Mouse (Mus musculus) ES-Bruce4 (cell line): Measurements from ENCODE around the gene Chrnb4. TPM values are rescaled to one million over a fixed set of nuclear protein-coding genes. Genes with fewer than 3 reads are reported as not detected.
A peak's percentile ranks its signal among the peaks of the same experiment; 100 is the strongest.

ENCODE experiments used
- H3K27ac ChIP-seq: 2 replicates; pipeline ENCODE4 v1.5.1; 2012; ENCODE audit warnings: low read length, inconsistent platforms; ENCODE audit not compliant: insufficient read depth
- H3K27me3 ChIP-seq: 2 replicates; pipeline ENCODE4 v1.6.1; 2012; ENCODE audit warnings: mild to moderate bottlenecking, low read length, inconsistent platforms; ENCODE audit not compliant: control insufficient read depth, poor library complexity, insufficient read depth, severe bottlenecking
- H3K36me3 ChIP-seq: 2 replicates; pipeline ENCODE4 v1.6.1; 2012; ENCODE audit warnings: inconsistent platforms, mild to moderate bottlenecking, low read length, moderate library complexity; ENCODE audit not compliant: control insufficient read depth, poor library complexity, insufficient read depth, severe bottlenecking
- H3K4me1 ChIP-seq: one replicate; pipeline ENCODE4 v1.8.1; 2011; ENCODE audit warnings: low read length; ENCODE audit not compliant: control insufficient read depth, insufficient read depth
- H3K4me3 ChIP-seq: 2 replicates; pipeline ENCODE4 v1.5.1; 2011; ENCODE audit warnings: low read depth, mild to moderate bottlenecking, low read length
- H3K9ac ChIP-seq: 2 replicates; pipeline ENCODE4 v1.6.1; 2012; ENCODE audit warnings: low read depth, mild to moderate bottlenecking, inconsistent platforms; ENCODE audit not compliant: poor library complexity, severe bottlenecking
- H3K9me3 ChIP-seq: replicated peaks from 2 replicates; pipeline ENCODE4 v1.6.1; 2012; ENCODE audit warnings: mild to moderate bottlenecking, low read length, inconsistent platforms; ENCODE audit not compliant: control insufficient read depth, poor library complexity, insufficient read depth, severe bottlenecking
- CTCF ChIP-seq: IDR thresholded peaks from one replicate; pipeline ENCODE4 v1.8.1; 2011; ENCODE audit warnings: low read depth, low read length
- EP300 ChIP-seq: IDR thresholded peaks from 2 replicates; pipeline ENCODE4 v1.6.1; 2011; ENCODE audit warnings: low read depth, low read length; ENCODE audit not compliant: insufficient read depth
- POLR2A ChIP-seq: IDR thresholded peaks from one replicate; pipeline ENCODE4 v1.8.1; 2011; ENCODE audit warnings: low read length; ENCODE audit not compliant: insufficient read depth
- polyA plus RNA-seq: library from polyadenylated mRNA; stranded (reverse); fragments of >200 nt; gene quantifications from 2 replicates; pipeline ENCODE4 v1.2.4, GENCODE M21; 2011; ENCODE audit warnings: low read depth; ENCODE audit not compliant: missing spikeins, insufficient read depth, insufficient read length

Gene Chrnb4
- polyA plus RNA-seq, result 0.79 and 1.8 TPM in 2 replicates

- Histone ChIP-seq H3K4me3 (peak within 1 kb of the TSS; percentile 78), H3K9ac (peak within 1 kb of the TSS; percentile 16; the same call in 1 of the 2 replicates), H3K27ac (no peak within 1 kb of the TSS), H3K36me3 (no peaks in the 10 kb centered on the region), H3K27me3 (no peaks in the 10 kb centered on the region), H3K9me3 (no peaks in the 10 kb centered on the region), H3K4me1 (no peaks in the 10 kb centered on the region)
- TF ChIP-seq POLR2A (no peak), EP300 (0 out of 2 replicates have a peak, but pooled peaks have one; percentile 4)
These were observed at the start of gene Chrnb4 for GRCm38 (mm10) chr9:55048211-55048880. Gene Chrnb4, minus strand, starts transcription at chr9:55048779.

- Histone ChIP-seq H3K9me3 (no peaks in the 10 kb centered on the region), H3K27me3 (no peaks in the 10 kb centered on the region), H3K27ac (no peak overlapping the region), H3K36me3 (no peaks in the 10 kb centered on the region), H3K9ac (no peak overlapping the region), H3K4me1 (no peaks in the 10 kb centered on the region), H3K4me3 (no peak overlapping the region)
- no peak for TF ChIP-seq EP300
- no peak for TF ChIP-seq POLR2A
- no peak for TF ChIP-seq CTCF
These were observed 48.3 kb upstream of the Chrnb4 start for GRCm38 (mm10) chr9:55096870-55097269.

DNA sequence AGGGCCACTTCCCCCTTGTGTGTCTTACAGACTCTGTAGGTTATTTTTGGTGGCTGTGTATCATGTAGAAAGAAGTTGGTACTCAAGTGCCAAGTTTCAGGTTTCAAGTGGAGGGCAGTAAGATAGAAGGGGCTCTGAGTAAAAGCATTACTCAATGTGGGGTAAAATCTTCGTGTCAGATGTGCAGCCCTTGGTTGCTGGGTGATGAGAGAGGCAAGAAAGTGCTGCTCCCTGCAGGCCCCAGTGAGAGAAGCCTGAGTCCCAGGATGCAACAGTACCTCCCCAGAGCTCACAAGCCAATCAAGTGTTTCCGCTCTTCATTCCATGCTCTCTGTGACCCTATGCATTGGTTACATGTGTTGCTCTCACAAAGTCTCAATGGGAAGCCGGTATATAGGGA is 47.5 kb upstream of the Chrnb4 start:
- H3K4me1 ChIP-seq, result no peaks in the 10 kb centered on the region
- no peak overlapping the region for H3K4me3 ChIP-seq
- no peaks in the 10 kb centered on the region for H3K27me3 ChIP-seq
- no peak for TF ChIP-seq POLR2A
- TF ChIP-seq CTCF, result no peak
- TF ChIP-seq EP300, result no peak
- no peaks in the 10 kb centered on the region for H3K36me3 ChIP-seq
- no peaks in the 10 kb centered on the region for H3K9me3 ChIP-seq
- no peak overlapping the region for H3K27ac ChIP-seq
- H3K9ac ChIP-seq, result no peak overlapping the region

- no peaks in the 10 kb centered on the region for H3K4me1 ChIP-seq
- H3K9ac ChIP-seq, result no peak overlapping the region
- H3K4me3 ChIP-seq, result no peak overlapping the region
- H3K9me3 ChIP-seq, result no peaks in the 10 kb centered on the region
- no peak overlapping the region for H3K27ac ChIP-seq
- no peaks in the 10 kb centered on the region for H3K27me3 ChIP-seq
- TF ChIP-seq POLR2A, result no peak
- no peak for TF ChIP-seq EP300
- no peak for TF ChIP-seq CTCF
- H3K36me3 ChIP-seq, result no peaks in the 10 kb centered on the region
These were observed 41.6 kb upstream of the Chrnb4 start for GRCm38 (mm10) chr9:55090141-55090540.

- H3K27me3 ChIP-seq, result no peaks in the 10 kb centered on the region
- no peaks in the 10 kb centered on the region for H3K9me3 ChIP-seq
- H3K4me1 ChIP-seq, result no peaks in the 10 kb centered on the region
- H3K27ac ChIP-seq, result no peak overlapping the region
- H3K9ac ChIP-seq, result no peak overlapping the region
- no peak overlapping the region for H3K4me3 ChIP-seq
- TF ChIP-seq POLR2A (no peak), EP300 (no peak), CTCF (no peak)
- no peaks in the 10 kb centered on the region for H3K36me3 ChIP-seq
These were observed 40.6 kb upstream of the Chrnb4 start for GRCm38 (mm10) chr9:55089226-55089625.

DNA sequence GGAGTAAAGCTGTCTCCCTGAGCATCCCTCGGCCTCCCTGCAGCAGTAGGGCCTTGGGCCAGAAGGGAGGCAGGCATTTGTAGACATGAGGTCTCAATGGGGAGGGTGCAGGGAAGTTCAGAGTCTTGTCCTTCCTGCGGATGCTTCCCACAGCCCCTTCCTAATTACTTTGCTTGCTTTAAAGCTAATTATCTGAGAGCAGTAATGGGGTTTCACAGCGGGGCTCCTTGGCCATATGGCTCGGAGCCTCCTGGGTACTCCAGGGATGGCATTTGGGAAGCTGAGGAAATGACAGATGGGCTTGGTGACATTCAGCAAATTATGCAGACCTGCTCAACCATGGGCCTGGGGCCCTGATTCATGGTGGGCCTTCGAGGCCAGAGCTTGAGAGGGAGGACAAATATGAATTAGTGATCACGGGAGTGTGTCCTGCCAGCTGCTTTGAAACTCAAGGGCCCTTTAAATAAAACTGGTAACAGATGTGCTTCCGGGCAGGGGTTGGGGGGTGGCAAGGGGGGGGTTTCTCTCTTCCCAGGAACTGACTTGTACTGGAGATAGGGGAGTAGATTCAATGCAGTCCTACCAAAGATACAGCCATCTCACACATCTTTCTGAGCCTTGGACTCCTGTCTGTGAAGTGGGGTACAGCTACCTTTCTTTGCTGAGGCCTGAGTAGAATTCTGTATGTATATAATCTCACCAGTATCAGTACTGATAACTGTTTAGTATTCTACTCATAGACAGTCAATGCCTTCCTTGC is 34.8 kb upstream of the Chrnb4 start:
- Histone ChIP-seq H3K27ac (no peak overlapping the region), H3K4me3 (no peak overlapping the region), H3K4me1 (no peaks in the 10 kb centered on the region), H3K36me3 (no peaks in the 10 kb centered on the region), H3K9ac (no peak overlapping the region), H3K9me3 (no peaks in the 10 kb centered on the region), H3K27me3 (no peaks in the 10 kb centered on the region)
- TF ChIP-seq EP300, result no peak
- no peak for TF ChIP-seq CTCF
- TF ChIP-seq POLR2A, result no peak
